35 mouse cellular contexts compared by ENCODE assay signal in the genomic region with DNA sequence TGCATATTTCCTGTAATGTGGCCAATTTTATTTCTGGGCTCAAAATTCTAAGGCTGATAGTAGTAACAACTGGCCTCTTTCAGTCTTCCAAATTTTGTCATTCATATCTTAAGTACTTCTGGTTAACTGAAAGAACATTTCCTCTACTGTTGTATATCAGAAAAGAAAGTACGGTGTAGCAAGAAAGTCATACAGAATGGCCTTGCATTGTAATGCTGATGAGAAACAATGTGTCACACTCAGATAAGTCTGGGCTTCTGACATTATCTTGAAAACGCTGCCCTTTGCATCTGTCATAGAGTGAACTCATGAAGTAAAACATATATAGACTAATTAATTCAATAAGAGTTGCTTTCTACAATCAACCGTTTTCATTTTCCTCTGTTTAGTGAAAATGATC. TPM values are rescaled to one million over a fixed set of nuclear protein-coding genes. Genes with fewer than 3 reads are reported as not detected.
A peak's percentile ranks its signal among the peaks of the same experiment; 100 is the strongest.
DNase-seq lines count a peak whose midpoint lies in the region; ATAC-seq and TF ChIP-seq lines count a peak whose summit lies in the region.
"Had no signal": no experiment of that assay in that cellular context is flagged by ENCODE, and none has a peak within 500 bp of the region (broad histone marks: within the 10 kb centered on the region; RNA-seq: fewer than 3 reads in every experiment).

No protein-coding gene starts in this region.

- no peaks in the 10 kb centered on the region for H3K36me3 ChIP-seq in G1E (replicated peaks)
- no peaks in the 10 kb centered on the region for H3K36me3 ChIP-seq in liver, embryonic 16.5 days (ENCODE audit: control insufficient read depth, insufficient read depth)
- H3K36me3 ChIP-seq in kidney, embryonic 15.5 days, result no peaks in the 10 kb centered on the region
- no peaks in the 10 kb centered on the region for H3K36me3 ChIP-seq in forebrain, embryonic 15.5 days
- H3K36me3 ChIP-seq: embryonic facial prominence, embryonic 12.5 days; heart, embryonic 15.5 days; hindbrain, embryonic 12.5 days; intestine, embryonic 15.5 days had no signal

- no peak overlapping the region for H3K9ac ChIP-seq in liver, embryonic 16.5 days (ENCODE audit: low read depth, low read length)
- H3K9ac ChIP-seq in kidney, embryonic 15.5 days, result no peak overlapping the region
- no peak overlapping the region for H3K9ac ChIP-seq in forebrain, embryonic 15.5 days (replicated peaks)
- H3K9ac ChIP-seq: embryonic facial prominence, embryonic 12.5 days; forebrain, postnatal 0 days; heart, embryonic 15.5 days; hindbrain, embryonic 12.5 days; intestine, embryonic 15.5 days; lung, embryonic 14.5 days had no signal

- H3K27me3 ChIP-seq in G1E (ENCODE audit: insufficient read depth, low read length), result no peaks in the 10 kb centered on the region
- H3K27me3 ChIP-seq in liver, embryonic 16.5 days (ENCODE audit: control insufficient read depth, insufficient read depth, low read depth, low read length), result no peaks in the 10 kb centered on the region
- H3K27me3 ChIP-seq in kidney, embryonic 15.5 days, result no peaks in the 10 kb centered on the region
- no peaks in the 10 kb centered on the region for H3K27me3 ChIP-seq in forebrain, embryonic 15.5 days
- H3K27me3 ChIP-seq: embryonic facial prominence, embryonic 12.5 days; heart, embryonic 15.5 days; hindbrain, embryonic 12.5 days; intestine, embryonic 15.5 days had no signal

- TF ChIP-seq CTCF in G1E (IDR thresholded peaks at IDR 0.05; ENCODE audit: low read depth, low read length), result no peak

- H3K4me2 ChIP-seq in liver, embryonic 16.5 days (ENCODE audit: low read depth, low read length), result no peak overlapping the region
- no peak overlapping the region for H3K4me2 ChIP-seq in kidney, embryonic 15.5 days
- H3K4me2 ChIP-seq in forebrain, embryonic 15.5 days (replicated peaks), result no peak overlapping the region
- H3K4me2 ChIP-seq: embryonic facial prominence, embryonic 12.5 days; heart, embryonic 15.5 days; hindbrain, embryonic 12.5 days; intestine, embryonic 15.5 days; lung, embryonic 14.5 days had no signal

- ATAC-seq in G1E (ENCODE audit: extremely low read depth, insufficient number of reproducible peaks, low FRiP score, poor library complexity, severe bottlenecking), result peak; percentile 28; the same call in 1 of the 2 replicates
- peak; percentile 57; the same call in 1 of the 2 replicates for ATAC-seq in erythroid progenitor cell, adult 5-6 weeks (replicated peaks; ENCODE audit: low FRiP score, poor library complexity, severe bottlenecking)
- peak; percentile 84 for ATAC-seq in liver, embryonic 16.5 days (ENCODE audit: low read depth)
- ATAC-seq in kidney, embryonic 15.5 days (replicated peaks; ENCODE audit: low FRiP score), result no peak
- no peak for ATAC-seq in forebrain, embryonic 15.5 days (replicated peaks)
- ATAC-seq: forebrain, postnatal 0 days; hindbrain, postnatal 0 days; intestine, embryonic 15.5 days had no signal

- no peaks in the 10 kb centered on the region for H3K9me3 ChIP-seq in G1E (replicated peaks)
- no peaks in the 10 kb centered on the region for H3K9me3 ChIP-seq in liver, embryonic 16.5 days (replicated peaks; ENCODE audit: control insufficient read depth, low read length)
- no peaks in the 10 kb centered on the region for H3K9me3 ChIP-seq in kidney, embryonic 15.5 days (replicated peaks)
- no peaks in the 10 kb centered on the region for H3K9me3 ChIP-seq in forebrain, embryonic 15.5 days
- H3K9me3 ChIP-seq: embryonic facial prominence, embryonic 12.5 days; heart, embryonic 15.5 days; hindbrain, embryonic 12.5 days; intestine, embryonic 15.5 days had no signal

- intact Hi-C loops in heart, postnatal 10 days (cut with DNase I), result no loop called here

- no peak overlapping the region for H3K4me3 ChIP-seq in G1E (ENCODE audit: low read depth, low read length)
- no peak overlapping the region for H3K4me3 ChIP-seq in liver, embryonic 16.5 days (ENCODE audit: low read depth, low read length)
- no peak overlapping the region for H3K4me3 ChIP-seq in kidney, embryonic 15.5 days (replicated peaks)
- no peak overlapping the region for H3K4me3 ChIP-seq in forebrain, embryonic 15.5 days
- H3K4me3 ChIP-seq: embryonic facial prominence, embryonic 12.5 days; heart, embryonic 15.5 days; hindbrain, embryonic 12.5 days; intestine, embryonic 15.5 days had no signal

- H3K27ac ChIP-seq in liver, embryonic 16.5 days (ENCODE audit: low read length), result peak overlapping the region; percentile 47; the same call in 1 of the 2 replicates
- no peak overlapping the region for H3K27ac ChIP-seq in kidney, embryonic 15.5 days
- H3K27ac ChIP-seq in forebrain, embryonic 15.5 days (replicated peaks), result no peak overlapping the region
- H3K27ac ChIP-seq: embryonic facial prominence, embryonic 12.5 days; heart, embryonic 15.5 days; hindbrain, embryonic 12.5 days; hindbrain, postnatal 0 days; intestine, embryonic 15.5 days; kidney, postnatal 0 days had no signal

- no peaks in the 10 kb centered on the region for H3K4me1 ChIP-seq in G1E (ENCODE audit: insufficient read depth, low read depth, low read length)
- H3K4me1 ChIP-seq in liver, embryonic 16.5 days (ENCODE audit: control insufficient read depth, low read depth, low read length), result no peaks in the 10 kb centered on the region; the same call in 1 of the 2 replicates
- no peaks in the 10 kb centered on the region for H3K4me1 ChIP-seq in kidney, embryonic 15.5 days
- no peaks in the 10 kb centered on the region for H3K4me1 ChIP-seq in forebrain, embryonic 15.5 days
- H3K4me1 ChIP-seq: embryonic facial prominence, embryonic 12.5 days; heart, embryonic 15.5 days; hindbrain, embryonic 12.5 days; intestine, embryonic 15.5 days had no signal

- 23% methylated on average over 3 of the region's 3 CpGs for WGBS in liver, embryonic 16.5 days (ENCODE audit: insufficient replicate concordance)
- WGBS in kidney, embryonic 15.5 days, result 91% methylated on average over 3 of the region's 3 CpGs
- WGBS in forebrain, embryonic 15.5 days, result 95% methylated on average over 3 of the region's 3 CpGs

- DNase-seq in G1E (ENCODE audit: low spot score), result no peak
- peak; percentile 2 for DNase-seq in c-Kit-negative CD71-positive TER-119-positive erythroid progenitor cells, embryonic 14.5 days (ENCODE audit: low read depth, low spot score)
- no peak for DNase-seq in heart, postnatal 10 days
- DNase-seq in Muller cell, postnatal 12 days (ENCODE audit: inconsistent ontology term), result no peak
- DNase-seq: adrenal gland, postnatal 10 days; cerebellum, adult 9-10 months; cerebellum, postnatal 36 days; embryo, embryonic 11 days; forebrain, postnatal 0 days; heart, postnatal 36 days; kidney, adult 2 months; kidney, postnatal 4 days; lung, embryonic 14.5 days; lung, postnatal 14 days; midbrain, embryonic 14.5 days had no signal

RNA-seq across cellular contexts. Expression of gene Slc9c1, which starts 37.2 kb away (rescaled TPM):
- total RNA-seq in G1E (2014; fragmentation: Nextera tagmentation), result not detected in 2 replicates
- total RNA-seq in G1E (2017), result not detected in 2 replicates
- polyA plus RNA-seq in G1E (2012), result not detected in 2 replicates
- not detected in 2 replicates for total RNA-seq in erythroid progenitor cell, adult 5-6 weeks (2015; ENCODE audit: low replicate concordance)
- not detected in 2 replicates for total RNA-seq in erythroid progenitor cell, adult 5-6 weeks (2017; ENCODE audit: low replicate concordance)
- polyA plus RNA-seq in liver, embryonic 16.5 days (2015; fragmentation: Nextera tagmentation; extraction: Ambion mirVana), result not detected in 2 replicates
- not detected for total RNA-seq in heart, postnatal 10 days (2021)
- not detected in 2 replicates for polyA plus RNA-seq in kidney, embryonic 15.5 days (2015; fragmentation: Nextera tagmentation; extraction: Ambion mirVana)
- polyA plus RNA-seq in forebrain, embryonic 15.5 days (2015; fragmentation: Nextera tagmentation; extraction: Ambion mirVana), result not detected in 2 replicates
- total RNA-seq: adrenal gland, postnatal 10 days; forebrain, postnatal 0 days; gastrocnemius, adult 8-10 months; heart, postnatal 36 days; hindbrain, postnatal 0 days; layer of hippocampus, adult 8-10 months; layer of hippocampus, postnatal 25 days; left cerebral cortex, adult 8-10 months; left cerebral cortex, postnatal 36 days; monocyte, adult 5-6 weeks had no signal
- polyA plus RNA-seq: embryonic facial prominence, embryonic 12.5 days; forebrain, embryonic 11.5 days; forebrain, postnatal 0 days; gonadal fat pad, adult 2 months; heart, embryonic 15.5 days; hindbrain, embryonic 12.5 days; hindbrain, postnatal 0 days; kidney, adult 2 months; kidney, postnatal 0 days; limb, embryonic 14.5 days; lung, embryonic 14.5 days; midbrain, embryonic 14.5 days; neural tube, embryonic 14.5 days had no signal

RNA-seq across cellular contexts. Expression of gene Gcsam, which starts 37.9 kb away (rescaled TPM):
- total RNA-seq in G1E (2014; fragmentation: Nextera tagmentation) (0.53 TPM in 1 of 2 replicates, not detected in the other), G1E (2017) (0.49 and 0.52 TPM in 2 replicates)
- not detected in 2 replicates for polyA plus RNA-seq in G1E (2012)
- total RNA-seq in erythroid progenitor cell, adult 5-6 weeks (2015; ENCODE audit: low replicate concordance), result not detected in 2 replicates
- total RNA-seq in erythroid progenitor cell, adult 5-6 weeks (2017; ENCODE audit: low replicate concordance), result not detected in 2 replicates
- polyA plus RNA-seq in liver, embryonic 16.5 days (2015; fragmentation: Nextera tagmentation; extraction: Ambion mirVana), result 1.8 and 1.9 TPM in 2 replicates
- total RNA-seq in heart, postnatal 10 days (2021), result under 1 TPM; 0.10 to 0.14 TPM
- 0.08 and 0.18 TPM in 2 replicates for polyA plus RNA-seq in kidney, embryonic 15.5 days (2015; fragmentation: Nextera tagmentation; extraction: Ambion mirVana)
- 0.13 TPM in 1 of 2 replicates, not detected in the other for polyA plus RNA-seq in forebrain, embryonic 15.5 days (2015; fragmentation: Nextera tagmentation; extraction: Ambion mirVana)
- total RNA-seq: forebrain, postnatal 0 days; gastrocnemius, adult 8-10 months; hindbrain, postnatal 0 days; layer of hippocampus, adult 8-10 months; layer of hippocampus, postnatal 25 days; left cerebral cortex, adult 8-10 months; left cerebral cortex, postnatal 36 days; monocyte, adult 5-6 weeks had no signal
- polyA plus RNA-seq: forebrain, embryonic 11.5 days; forebrain, postnatal 0 days; hindbrain, embryonic 12.5 days; hindbrain, postnatal 0 days; midbrain, embryonic 14.5 days; neural tube, embryonic 14.5 days had no signal

RNA-seq across cellular contexts. Expression of gene Gm17783, which starts 40.5 kb away (rescaled TPM):
- total RNA-seq in G1E (2014; fragmentation: Nextera tagmentation) (not detected in 2 replicates), G1E (2017) (0.12 TPM in 1 of 2 replicates, not detected in the other)
- polyA plus RNA-seq in G1E (2012), result not detected in 2 replicates
- 1.7 TPM in 1 of 2 replicates, not detected in the other for total RNA-seq in erythroid progenitor cell, adult 5-6 weeks (2015; ENCODE audit: low replicate concordance)
- total RNA-seq in erythroid progenitor cell, adult 5-6 weeks (2017; ENCODE audit: low replicate concordance), result not detected in 2 replicates
- not detected in 2 replicates for polyA plus RNA-seq in liver, embryonic 16.5 days (2015; fragmentation: Nextera tagmentation; extraction: Ambion mirVana)
- not detected for total RNA-seq in heart, postnatal 10 days (2021)
- polyA plus RNA-seq in kidney, embryonic 15.5 days (2015; fragmentation: Nextera tagmentation; extraction: Ambion mirVana), result 2.4 and 2.5 TPM in 2 replicates
- not detected in 2 replicates for polyA plus RNA-seq in forebrain, embryonic 15.5 days (2015; fragmentation: Nextera tagmentation; extraction: Ambion mirVana)
- total RNA-seq: adrenal gland, postnatal 10 days; forebrain, postnatal 0 days; gastrocnemius, adult 8-10 months; heart, postnatal 36 days; hindbrain, postnatal 0 days; layer of hippocampus, adult 8-10 months; layer of hippocampus, postnatal 25 days; left cerebral cortex, adult 8-10 months; left cerebral cortex, postnatal 36 days; monocyte, adult 5-6 weeks had no signal
- polyA plus RNA-seq: embryonic facial prominence, embryonic 12.5 days; forebrain, embryonic 11.5 days; forebrain, postnatal 0 days; gonadal fat pad, adult 2 months; heart, embryonic 15.5 days; hindbrain, embryonic 12.5 days; hindbrain, postnatal 0 days; kidney, adult 2 months; limb, embryonic 14.5 days; lung, embryonic 14.5 days; midbrain, embryonic 14.5 days; neural tube, embryonic 14.5 days had no signal

Comparison
In these comparisons a context has a peak if more than half of its experiments do, and no peak if none do; other contexts are left out.
1. ATAC-seq: peak in G1E (single experiment), erythroid progenitor cell, adult 5-6 weeks (single experiment) and liver, embryonic 16.5 days (single experiment); none in kidney, embryonic 15.5 days (single experiment) and forebrain, embryonic 15.5 days (single experiment).